Mouse (Mus musculus): ENCODE measurements around the gene Polr1d. TPM values are rescaled to one million over a fixed set of nuclear protein-coding genes. Genes with fewer than 3 reads are reported as not detected.

Gene Polr1d
- polyA plus RNA-seq, 2 experiments = 104 to 148 TPM

GRCm38 (mm10) chr5:147054747-147055270 is 22.0 kb upstream of the Polr1d start:
- no peak overlapping the region for H3K27ac ChIP-seq (replicated peaks; ENCODE audit: low read depth, low read length)
- WGBS = 83% methylated on average over 2 of the region's 2 CpGs
- H3K36me3 ChIP-seq (ENCODE audit: control insufficient read depth, insufficient read depth, low read length) = no peaks in the 10 kb centered on the region
- DNase-seq (ENCODE audit: low spot score) (no peak), ATAC-seq (ENCODE audit: low FRiP score, low read depth) (no peak)
- H3K9ac ChIP-seq (ENCODE audit: low read depth, low read length, severe bottlenecking) = no peak overlapping the region
- no peaks in the 10 kb centered on the region for H3K9me3 ChIP-seq (ENCODE audit: control insufficient read depth, low read length)
- H3K4me2 ChIP-seq (replicated peaks; ENCODE audit: low read depth, low read length, severe bottlenecking) = no peak overlapping the region
- no peak for TF ChIP-seq POLR2A (IDR thresholded peaks at IDR 0.05; ENCODE audit: borderline replicate concordance, extremely low read depth, insufficient read depth, insufficient read length)
- H3K27me3 ChIP-seq (ENCODE audit: control insufficient read depth, insufficient read depth, low read length) = no peaks in the 10 kb centered on the region
- H3K4me3 ChIP-seq (replicated peaks; ENCODE audit: low read length) = no peak overlapping the region
- H3K4me1 ChIP-seq (ENCODE audit: control insufficient read depth, insufficient read depth, low read length) = no peaks in the 10 kb centered on the region

DNA sequence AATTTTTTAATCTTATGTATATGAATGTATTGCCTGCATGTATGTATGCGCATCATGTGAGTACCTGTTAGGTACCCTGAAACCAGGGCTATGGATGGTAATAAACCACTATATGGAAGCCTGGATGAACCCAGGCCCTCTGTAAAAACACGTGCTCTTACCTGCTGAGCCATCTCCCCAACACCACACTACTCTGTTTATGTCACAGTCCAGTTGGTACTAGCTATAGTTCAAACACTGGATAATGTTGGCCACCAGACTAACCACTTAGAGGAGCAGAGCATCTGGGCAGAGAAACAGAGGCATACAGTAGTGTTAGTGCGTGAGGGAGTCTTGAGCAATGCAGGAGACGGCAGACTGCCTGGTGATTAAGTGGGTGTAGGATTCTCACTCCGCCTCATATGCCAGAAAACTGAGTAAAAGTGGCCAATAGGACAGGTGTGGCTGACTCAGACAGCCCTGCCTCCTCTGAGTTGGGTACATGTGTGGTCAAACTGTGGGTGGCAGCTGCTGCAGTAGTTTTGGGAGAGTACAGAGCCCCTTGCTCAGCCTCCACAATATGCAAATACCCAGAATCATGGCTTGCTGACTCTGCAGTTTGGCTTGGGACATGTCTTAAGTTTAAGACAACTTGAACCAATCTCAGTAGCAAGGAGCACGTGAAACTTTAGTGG is 21.1 kb upstream of the Polr1d start:
- no peaks in the 10 kb centered on the region for H3K4me1 ChIP-seq (ENCODE audit: control insufficient read depth, insufficient read depth, low read length)
- no peaks in the 10 kb centered on the region for H3K9me3 ChIP-seq (ENCODE audit: control insufficient read depth, low read length)
- H3K27me3 ChIP-seq (ENCODE audit: control insufficient read depth, insufficient read depth, low read length) = no peaks in the 10 kb centered on the region
- ATAC-seq (ENCODE audit: low FRiP score, low read depth) (no peak), DNase-seq (ENCODE audit: low spot score) (no peak)
- H3K4me3 ChIP-seq (replicated peaks; ENCODE audit: low read length) = no peak overlapping the region
- H3K36me3 ChIP-seq (ENCODE audit: control insufficient read depth, insufficient read depth, low read length) = no peaks in the 10 kb centered on the region
- no peak for TF ChIP-seq POLR2A (IDR thresholded peaks at IDR 0.05; ENCODE audit: borderline replicate concordance, extremely low read depth, insufficient read depth, insufficient read length)
- 80% methylated on average over 6 of the region's 6 CpGs for WGBS
- no peak overlapping the region for H3K27ac ChIP-seq (replicated peaks; ENCODE audit: low read depth, low read length)
- H3K9ac ChIP-seq (ENCODE audit: low read depth, low read length, severe bottlenecking) = no peak overlapping the region
- H3K4me2 ChIP-seq (replicated peaks; ENCODE audit: low read depth, low read length, severe bottlenecking) = no peak overlapping the region

DNA sequence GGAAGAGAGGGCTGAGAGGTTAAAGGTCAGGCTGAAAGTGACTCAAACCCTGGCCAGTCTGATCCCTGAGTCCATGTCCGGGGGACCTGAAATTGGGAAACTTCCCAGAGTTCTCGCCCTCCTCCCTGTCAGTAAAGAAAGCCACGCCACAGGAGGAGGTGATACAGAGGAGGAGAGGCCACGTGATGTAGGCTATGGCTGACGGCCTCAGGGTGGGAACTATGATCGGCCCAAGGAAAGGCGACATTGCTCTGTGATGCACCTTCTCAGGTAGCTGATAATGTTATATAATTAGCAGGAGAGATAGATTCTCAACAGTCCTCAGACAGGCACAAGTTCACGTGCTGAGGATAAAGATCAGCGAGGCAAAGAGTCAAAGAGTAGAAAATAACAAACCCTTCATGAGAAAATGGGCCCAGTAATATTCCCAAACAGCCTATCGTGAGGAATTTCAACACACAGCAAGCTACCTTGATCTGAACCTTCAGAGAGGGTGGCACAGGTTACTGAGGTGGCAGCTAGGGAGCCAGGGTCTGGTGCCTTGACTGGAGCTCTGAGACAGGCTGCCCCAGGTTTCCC is 20.0 kb upstream of the Polr1d start:
- no peaks in the 10 kb centered on the region for H3K9me3 ChIP-seq (ENCODE audit: control insufficient read depth, low read length)
- WGBS = 89% methylated on average over 10 of the region's 10 CpGs

DNA sequence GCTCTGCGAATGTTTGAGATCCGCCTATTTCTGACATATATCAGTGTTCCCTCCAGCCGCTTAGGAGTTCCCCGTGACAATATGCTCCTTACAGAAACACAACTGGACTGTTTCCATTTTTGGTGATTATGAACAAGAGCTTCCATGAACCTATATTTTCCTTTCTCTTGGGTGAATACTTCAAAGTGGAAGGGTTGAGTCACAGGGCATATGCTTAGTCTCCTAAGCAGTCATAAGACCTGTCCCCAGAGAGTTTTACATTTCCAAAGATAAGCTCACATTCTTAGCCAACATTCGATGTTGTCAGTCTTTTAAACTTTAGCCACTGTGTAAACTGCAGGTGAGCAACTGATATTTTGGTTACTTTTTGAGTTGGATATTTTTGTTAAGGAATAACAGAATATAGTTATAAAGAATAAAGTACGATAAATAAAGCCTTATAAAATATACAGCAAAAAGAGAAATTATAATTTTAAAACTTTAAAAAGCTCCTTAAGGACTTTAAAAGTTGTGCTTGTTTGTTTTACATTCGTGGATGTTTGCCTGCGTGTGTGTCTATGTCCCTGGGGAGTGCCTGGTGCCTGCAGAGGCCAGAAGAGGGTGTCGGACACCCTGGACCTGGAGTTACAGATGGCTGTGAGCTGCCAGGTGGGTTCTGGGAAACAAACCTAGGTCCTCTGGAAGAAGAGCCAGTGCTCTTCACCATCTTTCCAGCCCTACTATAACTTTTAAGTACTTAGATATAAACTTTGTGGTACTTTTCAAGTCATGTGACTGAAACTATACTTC is 19.0 kb upstream of the Polr1d start:
- Histone ChIP-seq H3K9ac (ENCODE audit: low read depth, low read length, severe bottlenecking) (no peak overlapping the region), H3K27me3 (ENCODE audit: control insufficient read depth, insufficient read depth, low read length) (no peaks in the 10 kb centered on the region), H3K36me3 (ENCODE audit: control insufficient read depth, insufficient read depth, low read length) (no peaks in the 10 kb centered on the region), H3K4me3 (replicated peaks; ENCODE audit: low read length) (no peak overlapping the region), H3K4me2 (replicated peaks; ENCODE audit: low read depth, low read length, severe bottlenecking) (no peak overlapping the region), H3K27ac (replicated peaks; ENCODE audit: low read depth, low read length) (no peak overlapping the region), H3K9me3 (ENCODE audit: control insufficient read depth, low read length) (no peaks in the 10 kb centered on the region), H3K4me1 (ENCODE audit: control insufficient read depth, insufficient read depth, low read length) (no peaks in the 10 kb centered on the region)
- 79% methylated on average over 9 of the region's 9 CpGs for WGBS
- TF ChIP-seq POLR2A (IDR thresholded peaks at IDR 0.05; ENCODE audit: borderline replicate concordance, extremely low read depth, insufficient read depth, insufficient read length) = no peak
- DNase-seq (ENCODE audit: low spot score) = no peak
- no peak for ATAC-seq (ENCODE audit: low FRiP score, low read depth)

More for the DNA sequence above, 20.0 kb upstream of the Polr1d start:
- Histone ChIP-seq H3K4me2 (replicated peaks; ENCODE audit: low read depth, low read length, severe bottlenecking) (no peak overlapping the region), H3K4me1 (ENCODE audit: control insufficient read depth, insufficient read depth, low read length) (no peaks in the 10 kb centered on the region), H3K36me3 (ENCODE audit: control insufficient read depth, insufficient read depth, low read length) (no peaks in the 10 kb centered on the region), H3K27me3 (ENCODE audit: control insufficient read depth, insufficient read depth, low read length) (no peaks in the 10 kb centered on the region), H3K9ac (ENCODE audit: low read depth, low read length, severe bottlenecking) (no peak overlapping the region), H3K27ac (replicated peaks; ENCODE audit: low read depth, low read length) (no peak overlapping the region), H3K4me3 (replicated peaks; ENCODE audit: low read length) (no peak overlapping the region)
- no peak for TF ChIP-seq POLR2A (IDR thresholded peaks at IDR 0.05; ENCODE audit: borderline replicate concordance, extremely low read depth, insufficient read depth, insufficient read length)
- no peak for DNase-seq (ENCODE audit: low spot score)
- no peak for ATAC-seq (ENCODE audit: low FRiP score, low read depth)

DNA sequence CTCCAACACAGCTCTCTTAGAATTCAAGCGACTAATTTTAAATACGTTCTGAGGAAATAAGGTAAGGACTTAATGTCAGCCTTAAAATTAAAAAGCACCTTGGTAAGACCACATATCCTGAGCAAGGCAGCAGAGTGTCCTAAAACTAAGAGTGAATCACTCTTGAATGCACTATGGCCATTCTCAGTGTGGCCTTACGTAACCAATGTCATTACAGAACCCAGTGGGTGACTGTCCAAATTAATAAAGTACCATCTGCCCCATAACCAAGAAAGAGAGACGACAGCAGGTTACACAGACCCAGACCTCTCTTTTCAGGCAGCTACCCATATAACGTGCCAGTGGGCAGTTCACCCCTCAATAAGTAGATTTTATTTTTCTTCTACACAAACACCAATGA is 18.2 kb upstream of the Polr1d start:
- H3K36me3 ChIP-seq (ENCODE audit: control insufficient read depth, insufficient read depth, low read length) = no peaks in the 10 kb centered on the region
- ATAC-seq (ENCODE audit: low FRiP score, low read depth) (no peak), DNase-seq (ENCODE audit: low spot score) (no peak)
- no peak overlapping the region for H3K27ac ChIP-seq (replicated peaks; ENCODE audit: low read depth, low read length)
- no peak for TF ChIP-seq POLR2A (IDR thresholded peaks at IDR 0.05; ENCODE audit: borderline replicate concordance, extremely low read depth, insufficient read depth, insufficient read length)
- WGBS = 82% methylated on average over 5 of the region's 5 CpGs
- H3K4me1 ChIP-seq (ENCODE audit: control insufficient read depth, insufficient read depth, low read length) = no peaks in the 10 kb centered on the region
- no peak overlapping the region for H3K4me2 ChIP-seq (replicated peaks; ENCODE audit: low read depth, low read length, severe bottlenecking)
- no peaks in the 10 kb centered on the region for H3K27me3 ChIP-seq (ENCODE audit: control insufficient read depth, insufficient read depth, low read length)
- H3K9ac ChIP-seq (ENCODE audit: low read depth, low read length, severe bottlenecking) = no peak overlapping the region
- H3K9me3 ChIP-seq (ENCODE audit: control insufficient read depth, low read length) = no peaks in the 10 kb centered on the region
- no peak overlapping the region for H3K4me3 ChIP-seq (replicated peaks; ENCODE audit: low read length)

All from limb, embryonic 14.5 days (tissue).